Mouse (Mus musculus) erythroblast, embryonic 14.5 days (primary cell): ENCODE results near the gene Gm14226.

Experiments
- GATA1 ChIP-seq: IDR thresholded peaks from 2 replicates; pipeline ENCODE4 v1.6.1; 2012; ENCODE audit warnings: low read length, inconsistent platforms, mixed read lengths
- TAL1 ChIP-seq: IDR thresholded peaks from 3 replicates; pipeline ENCODE4 v1.6.1; 2012; ENCODE audit warnings: low read length, inconsistent platforms, mixed read lengths

GRCm38 (mm10) chr2:155075649-155076048 is 57.6 kb downstream of the Gm14226 start:
- TF ChIP-seq GATA1 (no peak), TAL1 (no peak)
